Mouse (Mus musculus): ENCODE results near the gene Babam2. TPM values are rescaled to one million over a fixed set of nuclear protein-coding genes. Genes with fewer than 3 reads are reported as not detected.
"Not testable (repeated sequence)": the region's sequence is repeated elsewhere in the genome, so short reads cannot be mapped to it uniquely, and the experiment has no call there.

Babam2 gene
- total RNA-seq, 2 experiments from 2014 or later, result 45.3 to 49.2 TPM

GRCm38 (mm10) chr5:31774976-31775375 is 77.5 kb downstream of the Babam2 start:
- DNase-seq (ENCODE audit: low spot score in 2 of 2), result no peak

GRCm38 (mm10) chr5:31781624-31782023 is 84.1 kb downstream of the Babam2 start:
- no peak for DNase-seq (ENCODE audit: low spot score in 2 of 2)

- no peak for DNase-seq (ENCODE audit: low spot score in 2 of 2)
These were observed 89.7 kb downstream of the Babam2 start for GRCm38 (mm10) chr5:31787201-31787600.

- no peak for DNase-seq (ENCODE audit: low spot score in 2 of 2)
These were observed 90.1 kb downstream of the Babam2 start for GRCm38 (mm10) chr5:31787622-31788021.

- no peak for DNase-seq (ENCODE audit: low spot score in 2 of 2)
These were observed 94.9 kb downstream of the Babam2 start for GRCm38 (mm10) chr5:31792338-31792737.

- no peak for DNase-seq (ENCODE audit: low spot score in 2 of 2)
These were observed 95.4 kb downstream of the Babam2 start for GRCm38 (mm10) chr5:31792863-31793262.

GRCm38 (mm10) chr5:31795414-31795813 is 97.9 kb downstream of the Babam2 start:
- DNase-seq (ENCODE audit: low spot score in 2 of 2), result no peak

GRCm38 (mm10) chr5:31796979-31797378 is 99.5 kb downstream of the Babam2 start:
- no peak for DNase-seq (ENCODE audit: low spot score in 2 of 2)

GRCm38 (mm10) chr5:31804211-31804610 is 106.7 kb downstream of the Babam2 start:
- DNase-seq (ENCODE audit: low spot score in 2 of 2), result not testable (repeated sequence)

GRCm38 (mm10) chr5:31804751-31805150 is 107.3 kb downstream of the Babam2 start:
- no peak for DNase-seq (ENCODE audit: low spot score in 2 of 2)

- no peak for DNase-seq (ENCODE audit: low spot score in 2 of 2)
These were observed 109.8 kb downstream of the Babam2 start for GRCm38 (mm10) chr5:31807312-31807711.

GRCm38 (mm10) chr5:31808271-31808670 is 110.8 kb downstream of the Babam2 start:
- DNase-seq (ENCODE audit: low spot score in 2 of 2), result peak in 1 of 2 experiments; percentile 39

GRCm38 (mm10) chr5:31810796-31811662 is 113.5 kb downstream of the Babam2 start:
- DNase-seq (ENCODE audit: low spot score in 2 of 2), result peak in 1 of 2 experiments; percentile 31

GRCm38 (mm10) chr5:31811663-31812001 is 114.1 kb downstream of the Babam2 start:
- no peak for DNase-seq (ENCODE audit: low spot score in 2 of 2)

- DNase-seq (ENCODE audit: low spot score in 2 of 2), result peak; percentile 20 to 73
These were observed 115.7 kb downstream of the Babam2 start for GRCm38 (mm10) chr5:31813156-31813675.

- no peak for DNase-seq (ENCODE audit: low spot score in 2 of 2)
These were observed 116.6 kb downstream of the Babam2 start for GRCm38 (mm10) chr5:31814068-31814467.

- DNase-seq (ENCODE audit: low spot score in 2 of 2), result no peak
These were observed 117.6 kb downstream of the Babam2 start for GRCm38 (mm10) chr5:31815129-31815528.

GRCm38 (mm10) chr5:31816082-31816481 is 118.6 kb downstream of the Babam2 start:
- DNase-seq (ENCODE audit: low spot score in 2 of 2), result no peak

GRCm38 (mm10) chr5:31820801-31821200 is 123.3 kb downstream of the Babam2 start:
- DNase-seq (ENCODE audit: low spot score in 2 of 2), result no peak

- no peak for DNase-seq (ENCODE audit: low spot score in 2 of 2)
These were observed 123.7 kb downstream of the Babam2 start for GRCm38 (mm10) chr5:31821204-31821603.

GRCm38 (mm10) chr5:31823673-31824072 is 126.2 kb downstream of the Babam2 start:
- no peak for DNase-seq (ENCODE audit: low spot score in 2 of 2)

GRCm38 (mm10) chr5:31824126-31824525 is 126.6 kb downstream of the Babam2 start:
- no peak for DNase-seq (ENCODE audit: low spot score in 2 of 2)

- no peak for DNase-seq (ENCODE audit: low spot score in 2 of 2)
These were observed 129.8 kb downstream of the Babam2 start for GRCm38 (mm10) chr5:31827304-31827703.
